Mouse (Mus musculus) limb, embryonic 11.5 days (tissue): Measurements from ENCODE around the gene Gm11549. TPM values are rescaled to one million over a fixed set of nuclear protein-coding genes. Genes with fewer than 3 reads are reported as not detected.

Experiments
- ATAC-seq: fragments of 200-750 bp; cut with Nextera tagmentation; 2 replicates; pipeline ENCODE4 v1.8.0; 2017; ENCODE audit warnings: low read depth; ENCODE audit not compliant: insufficient number of reproducible peaks, low FRiP score, low TSS enrichment
- DNase-seq: peaks from one replicate; pipeline ENCODE4 v3.0.0-alpha.2; 2015; ENCODE audit warnings: low spot score
- H3K27ac ChIP-seq: fragments of 300-500 bp; sonication (generic); replicated peaks from 2 replicates; pipeline ENCODE4 v1.5.1; 2014; ENCODE audit warnings: low read depth, mild to moderate bottlenecking, low read length
- H3K27me3 ChIP-seq: fragments of 300-500 bp; sonication (generic); 2 replicates; pipeline ENCODE4 v1.6.1; 2014; ENCODE audit warnings: mild to moderate bottlenecking, low read length, mixed read lengths; ENCODE audit not compliant: control insufficient read depth, insufficient read depth
- H3K36me3 ChIP-seq: fragments of 300-500 bp; sonication (generic); 2 replicates; pipeline ENCODE4 v1.6.1; 2014; ENCODE audit warnings: mild to moderate bottlenecking, low read length, moderate library complexity, mixed read lengths; ENCODE audit not compliant: control insufficient read depth, insufficient read depth
- H3K4me1 ChIP-seq: fragments of 300-500 bp; sonication (generic); 2 replicates; pipeline ENCODE4 v1.6.1; 2014; ENCODE audit warnings: low read length, mixed read lengths; ENCODE audit not compliant: control insufficient read depth, insufficient read depth
- H3K4me2 ChIP-seq: fragments of 300-500 bp; sonication (generic); 2 replicates; pipeline ENCODE4 v1.6.1; 2014; ENCODE audit warnings: low read depth, mild to moderate bottlenecking, moderate library complexity; ENCODE audit not compliant: severe bottlenecking
- H3K4me3 ChIP-seq: fragments of 300-500 bp; sonication (generic); 2 replicates; pipeline ENCODE4 v1.5.1; 2014; ENCODE audit warnings: low read depth, low read length
- H3K9ac ChIP-seq: fragments of 300-500 bp; sonication (generic); 2 replicates; pipeline ENCODE4 v1.6.1; 2014; ENCODE audit warnings: mild to moderate bottlenecking, low read length
- H3K9me3 ChIP-seq: fragments of 300-500 bp; sonication (generic); 2 replicates; pipeline ENCODE4 v1.6.1; 2016; ENCODE audit warnings: low read length; ENCODE audit not compliant: control insufficient read depth
- WGBS: fragments of 180-500 bp; shearing (Covaris S2); extraction: QIAGEN DNeasy Blood & Tissue Kit; methylation state at CpG from one replicate; pipeline ENCODE4 v1.1.7; 2014; 5-methylcytosine and 5-hydroxymethylcytosine counted together
- polyA plus RNA-seq: library from polyadenylated mRNA; unstranded; fragments of >200 nt; fragmentation: Nextera tagmentation; extraction: Ambion mirVana; gene quantifications from 2 replicates; pipeline ENCODE4 v1.2.1, GENCODE M21; 2014

The Gm11549 gene
- polyA plus RNA-seq, 1 experiment from 2014 or later = not detected

- Histone ChIP-seq H3K4me3 (no peak overlapping the region), H3K27ac (no peak overlapping the region), H3K4me1 (peaks cover 5% of the 10 kb centered on the region; the same call in 1 of the 2 replicates), H3K9me3 (no peaks in the 10 kb centered on the region), H3K36me3 (no peaks in the 10 kb centered on the region), H3K9ac (no peak overlapping the region), H3K4me2 (no peak overlapping the region), H3K27me3 (no peaks in the 10 kb centered on the region)
- no peak for ATAC-seq
- no peak for DNase-seq
- WGBS = 84% methylated on average over 4 of the region's 4 CpGs
These were observed 37.3 kb downstream of the Gm11549 start for GRCm38 (mm10) chr3:36484292-36484691.

DNA sequence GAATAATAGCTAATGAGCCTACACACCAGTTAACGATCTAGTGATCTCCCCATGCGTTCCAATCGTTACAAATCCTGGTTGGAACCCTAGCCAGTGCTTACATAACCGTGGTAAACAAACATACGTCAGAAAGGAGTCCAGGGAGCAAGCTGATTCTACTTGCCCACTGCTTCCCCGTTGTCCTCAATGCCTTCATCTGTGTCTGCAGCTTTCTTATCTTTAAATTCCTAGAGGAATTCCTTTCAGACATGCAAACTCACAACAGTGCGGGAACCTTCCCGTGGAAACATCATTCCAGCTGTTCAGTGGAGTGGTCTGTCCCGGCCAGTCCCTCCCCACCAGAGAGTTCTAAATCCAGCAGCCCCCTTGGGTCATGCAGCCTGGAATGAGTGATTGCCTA is 38.7 kb downstream of the Gm11549 start:
- no peak overlapping the region for H3K4me2 ChIP-seq
- H3K4me1 ChIP-seq = peaks cover 5% of the 10 kb centered on the region; the same call in 1 of the 2 replicates
- H3K27ac ChIP-seq = no peak overlapping the region
- 47% methylated on average over 9 of the region's 9 CpGs for WGBS
- H3K9me3 ChIP-seq = no peaks in the 10 kb centered on the region
- no peak overlapping the region for H3K4me3 ChIP-seq
- ATAC-seq (no peak), DNase-seq (no peak)
- no peaks in the 10 kb centered on the region for H3K36me3 ChIP-seq
- no peak overlapping the region for H3K9ac ChIP-seq
- H3K27me3 ChIP-seq = no peaks in the 10 kb centered on the region

DNA sequence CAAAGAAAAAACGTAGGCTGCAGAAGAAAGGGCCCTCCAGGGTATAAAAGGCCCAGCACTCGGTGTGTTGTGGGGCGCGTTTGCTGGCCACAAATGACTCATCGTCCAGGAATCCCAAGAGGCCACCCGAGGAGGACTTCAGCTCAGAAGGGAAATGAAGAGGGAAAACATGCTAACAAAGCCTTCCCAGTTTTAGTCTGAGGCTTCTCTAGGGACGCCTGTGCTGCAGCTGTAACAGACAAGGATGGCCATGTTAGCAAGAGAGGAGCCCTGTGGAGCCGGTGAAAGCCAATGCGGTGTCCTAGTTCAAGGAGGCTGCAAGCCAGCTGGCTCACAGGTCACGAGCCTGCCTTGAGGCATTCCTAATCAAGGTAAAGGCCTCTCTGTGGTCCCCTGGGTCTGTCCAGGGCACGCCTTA is 39.8 kb downstream of the Gm11549 start:
- WGBS = 15% methylated on average over 11 of the region's 11 CpGs
- no peak overlapping the region for H3K4me3 ChIP-seq
- no peak for ATAC-seq
- H3K4me2 ChIP-seq = no peak overlapping the region
- peaks cover 5% of the 10 kb centered on the region; the same call in 1 of the 2 replicates for H3K4me1 ChIP-seq
- 0 out of 2 replicates have a peak overlapping the region, but pooled peaks have one; percentile 26 for H3K27ac ChIP-seq
- H3K9ac ChIP-seq = no peak overlapping the region
- no peaks in the 10 kb centered on the region for H3K36me3 ChIP-seq
- peak; percentile 30 for DNase-seq
- H3K27me3 ChIP-seq = no peaks in the 10 kb centered on the region
- no peaks in the 10 kb centered on the region for H3K9me3 ChIP-seq

- no peak overlapping the region for H3K9ac ChIP-seq
- H3K27me3 ChIP-seq = no peaks in the 10 kb centered on the region
- 81% methylated on average over 2 of the region's 2 CpGs for WGBS
- ATAC-seq (no peak), DNase-seq (no peak)
- no peak overlapping the region for H3K27ac ChIP-seq
- H3K4me1 ChIP-seq = peaks cover 7% of the 10 kb centered on the region; the same call in 1 of the 2 replicates
- H3K4me3 ChIP-seq = no peak overlapping the region
- no peak overlapping the region for H3K4me2 ChIP-seq
- H3K36me3 ChIP-seq = no peaks in the 10 kb centered on the region
- H3K9me3 ChIP-seq = no peaks in the 10 kb centered on the region
These were observed 41.1 kb downstream of the Gm11549 start for GRCm38 (mm10) chr3:36480486-36480885.

DNA sequence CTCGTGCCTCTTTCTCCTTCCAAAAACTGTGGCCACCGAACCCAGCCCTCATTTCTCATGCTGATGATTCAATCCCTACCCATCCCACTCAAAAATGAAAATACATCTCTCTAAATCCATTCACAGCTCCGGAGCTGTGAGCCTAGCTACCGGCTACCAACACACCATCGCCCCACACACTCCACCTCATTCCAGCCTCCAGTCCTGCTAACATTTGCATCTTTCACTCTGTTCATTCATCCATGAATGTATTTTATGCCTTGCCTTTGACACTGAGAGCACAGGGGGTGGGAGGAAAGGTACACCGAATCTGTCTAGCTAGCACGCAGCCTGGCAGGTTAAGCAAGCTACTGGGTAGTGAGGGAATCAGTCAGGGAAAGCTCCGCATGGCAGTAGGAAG is 42.8 kb downstream of the Gm11549 start:
- Histone ChIP-seq H3K27ac (no peak overlapping the region), H3K9ac (no peak overlapping the region), H3K4me1 (peaks cover 7% of the 10 kb centered on the region; the same call in 1 of the 2 replicates), H3K4me2 (no peak overlapping the region), H3K9me3 (no peaks in the 10 kb centered on the region), H3K27me3 (no peaks in the 10 kb centered on the region), H3K4me3 (no peak overlapping the region), H3K36me3 (no peaks in the 10 kb centered on the region)
- WGBS = 88% methylated on average over 8 of the region's 8 CpGs
- DNase-seq (no peak), ATAC-seq (no peak)

DNA sequence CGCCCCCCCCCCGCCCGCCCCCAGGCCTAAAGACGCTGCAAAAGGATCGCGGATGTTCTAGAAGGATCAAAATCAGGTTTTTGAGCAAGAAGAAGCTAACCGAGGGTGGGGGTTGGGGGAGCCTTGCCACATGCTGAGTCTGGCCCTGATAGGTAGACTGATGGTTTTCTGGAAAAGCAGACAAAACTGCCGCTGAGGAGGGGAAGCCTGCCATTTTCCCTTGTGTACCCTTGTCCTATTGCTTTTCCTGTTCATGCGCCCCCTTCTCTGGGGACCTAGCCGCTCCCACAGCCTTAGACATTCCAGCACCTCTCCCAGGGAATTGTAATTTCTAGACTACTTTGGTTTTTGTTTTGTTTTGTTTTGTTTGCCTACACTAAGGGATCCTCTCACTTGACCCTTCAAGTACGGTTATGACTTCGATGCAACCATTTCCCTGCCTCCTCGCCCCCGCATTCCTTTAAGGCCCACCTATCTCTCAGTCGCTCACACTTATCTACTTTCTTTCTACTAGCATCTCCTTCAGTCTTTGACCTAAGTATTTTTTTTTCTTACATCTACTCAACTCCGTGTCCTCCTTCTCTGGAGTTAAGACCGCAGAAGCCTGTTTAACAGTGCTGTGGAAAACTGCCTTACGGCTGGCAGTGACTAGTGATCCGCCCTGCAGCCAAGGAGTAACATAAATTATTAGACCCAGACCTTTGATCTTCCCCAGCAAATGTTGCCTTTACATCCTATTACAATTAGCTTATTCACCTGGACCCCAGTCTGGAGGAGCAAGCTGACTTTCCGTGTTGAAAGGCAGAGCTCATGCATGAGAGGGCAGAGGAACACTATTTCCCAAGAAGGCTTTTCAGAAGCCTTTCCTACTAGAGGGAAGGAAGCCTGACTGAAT is 45.1 kb downstream of the Gm11549 start:
- peak overlapping the region; percentile 47; the same call in 1 of the 2 replicates for H3K27ac ChIP-seq
- no peaks in the 10 kb centered on the region for H3K27me3 ChIP-seq
- peaks cover 3% of the 10 kb centered on the region; the same call in 1 of the 2 replicates for H3K4me1 ChIP-seq
- WGBS = 29% methylated on average over 18 of the region's 20 CpGs
- no peaks in the 10 kb centered on the region for H3K36me3 ChIP-seq
- no peak for ATAC-seq
- DNase-seq = peak; percentile 47
- H3K4me3 ChIP-seq = peak overlapping the region; percentile 66
- no peaks in the 10 kb centered on the region for H3K9me3 ChIP-seq
- H3K9ac ChIP-seq = peak overlapping the region; percentile 70
- peak overlapping the region; percentile 85 for H3K4me2 ChIP-seq

DNA sequence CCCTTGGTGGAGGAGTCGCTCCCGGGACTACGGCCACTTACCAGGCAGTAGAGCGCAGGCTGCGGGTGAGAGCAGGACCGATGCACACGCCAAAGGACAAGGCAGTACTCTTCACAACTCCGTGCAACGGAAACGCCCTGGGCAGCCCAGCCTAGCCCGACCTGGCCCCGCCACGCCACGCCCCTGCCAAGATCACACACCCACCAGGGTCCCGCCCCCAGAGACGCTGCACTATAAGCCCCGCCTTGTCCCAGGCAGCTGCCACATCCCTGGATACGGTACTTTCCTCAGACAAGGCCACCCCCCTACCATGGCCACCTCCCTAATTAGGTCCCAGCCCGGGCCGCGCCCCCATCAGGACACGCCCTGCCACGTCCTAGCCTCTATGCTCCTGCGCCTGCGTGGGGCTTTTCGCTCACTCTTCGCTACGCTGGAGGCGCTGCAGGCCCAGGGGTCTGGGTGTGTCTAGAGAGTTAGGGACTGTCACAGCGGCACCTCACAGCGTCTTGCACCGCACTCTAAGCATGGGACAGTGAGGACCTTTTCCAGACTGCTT is 46.0 kb downstream of the Gm11549 start, which contains the start of the genes Anxa5 and 1810062G17Rik:
Gene Anxa5 (minus strand): TSS at position 363 of the 556 bp plus-strand sequence.
Gene 1810062G17Rik (plus strand): TSS at position 406 of the 556 bp plus-strand sequence.
- Histone ChIP-seq H3K27me3 (no peaks in the 10 kb centered on the region), H3K36me3 (no peaks in the 10 kb centered on the region), H3K27ac (peak within 1 kb of the TSS; percentile 47), H3K4me3 (peak within 1 kb of the TSS; percentile 66), H3K4me2 (peak within 1 kb of the TSS; percentile 85), H3K9ac (peak within 1 kb of the TSS; percentile 70), H3K9me3 (no peaks in the 10 kb centered on the region), H3K4me1 (0 out of 2 replicates have a peak, but pooled peaks cover 3% of the 10 kb centered on the region)
- under 1% methylated on average over 32 of the region's 32 CpGs for WGBS
- DNase-seq (peak; percentile 95), ATAC-seq (peak; percentile 99)

- WGBS = 4% methylated on average over 24 of the region's 24 CpGs
- ATAC-seq = peak; percentile 63
- H3K27ac ChIP-seq = no peak overlapping the region; the same call in 1 of the 2 replicates
These were observed 46.6 kb downstream of the Gm11549 start for GRCm38 (mm10) chr3:36474938-36475483.

More at GRCm38 (mm10) chr3:36474938-36475483, 46.6 kb downstream of the Gm11549 start:
- no peaks in the 10 kb centered on the region for H3K9me3 ChIP-seq
- H3K27me3 ChIP-seq = no peaks in the 10 kb centered on the region
- 0 out of 2 replicates have a peak, but pooled peaks cover 3% of the 10 kb centered on the region for H3K4me1 ChIP-seq
- H3K36me3 ChIP-seq = no peaks in the 10 kb centered on the region
- no peak for DNase-seq
- H3K4me2 ChIP-seq = peak overlapping the region; percentile 85
- H3K9ac ChIP-seq = peak overlapping the region; percentile 70
- H3K4me3 ChIP-seq = peak overlapping the region; percentile 66
